Mouse (Mus musculus): ENCODE data around the gene 4931417E11Rik. TPM values are rescaled to one million over a fixed set of nuclear protein-coding genes. Genes with fewer than 3 reads are reported as not detected.

Gene 4931417E11Rik
- not detected in 2 replicates for polyA plus RNA-seq (2015; fragmentation: Nextera tagmentation; extraction: Ambion mirVana)

DNA sequence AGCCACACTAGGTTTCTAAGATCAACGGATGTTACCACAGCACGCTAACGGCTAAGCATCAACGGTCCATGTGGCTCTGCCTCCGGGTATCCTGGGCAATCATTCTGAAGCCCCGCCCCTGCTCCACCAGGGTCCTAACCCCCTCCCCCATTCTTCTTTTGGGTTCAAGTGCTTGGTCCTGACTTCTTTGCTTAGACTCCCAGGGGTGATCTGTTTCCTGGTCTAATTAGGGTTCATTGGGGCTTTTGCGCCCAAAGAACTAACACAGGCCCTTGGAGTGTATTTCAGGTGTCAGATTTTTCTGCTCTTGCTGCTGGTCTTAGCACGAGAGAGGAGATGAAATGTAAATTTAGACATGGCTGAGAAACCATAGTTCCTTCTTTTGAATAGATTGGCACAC, at the start of gene 4931417E11Rik:
Gene 4931417E11Rik (minus strand): TSS at position 101 of the 400 bp plus-strand sequence.
- WGBS, result 88% methylated on average over 8 of the region's 8 CpGs
- ATAC-seq (ENCODE audit: insufficient number of reproducible peaks, insufficient read depth, low FRiP score, low TSS enrichment, low read depth), result no peak
- no peaks in the 10 kb centered on the region for H3K4me1 ChIP-seq

DNA sequence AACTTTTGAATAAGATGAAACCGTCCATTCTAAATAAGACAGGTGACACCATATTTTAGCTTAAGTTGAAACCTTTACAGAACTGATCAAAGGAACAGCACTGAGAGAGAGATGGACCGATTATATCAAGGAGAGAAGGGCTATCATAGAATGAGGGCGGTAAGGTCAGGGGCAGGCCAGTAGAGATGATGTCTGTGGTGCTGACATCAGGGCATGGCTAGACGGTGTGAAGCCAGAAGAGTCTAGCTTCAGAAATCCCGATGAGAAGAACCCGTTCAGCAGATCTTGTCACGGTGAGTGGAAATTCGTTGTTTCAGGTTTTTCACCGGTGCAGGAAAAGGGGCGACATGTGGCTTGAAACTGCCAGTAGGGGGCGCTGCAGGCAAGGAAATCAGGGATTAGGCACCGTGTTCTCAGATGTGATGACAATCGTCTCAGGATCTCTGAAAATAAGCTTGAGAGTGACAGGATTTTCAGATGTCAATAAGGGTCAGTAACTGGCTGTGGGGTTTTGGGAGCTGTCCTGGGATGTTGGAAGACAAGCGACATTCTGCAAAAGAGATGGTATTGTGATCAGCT, 48.4 kb upstream of the 4931417E11Rik start:
- 19% methylated on average over 14 of the region's 14 CpGs for WGBS
- H3K27ac ChIP-seq, result no peak overlapping the region
- no peaks in the 10 kb centered on the region for H3K36me3 ChIP-seq
- no peak for ATAC-seq (ENCODE audit: insufficient number of reproducible peaks, insufficient read depth, low FRiP score, low TSS enrichment, low read depth)
- no peak overlapping the region for H3K4me3 ChIP-seq
- no peak overlapping the region for H3K9ac ChIP-seq
- H3K4me2 ChIP-seq, result no peak overlapping the region
- no peaks in the 10 kb centered on the region for H3K27me3 ChIP-seq
- no peaks in the 10 kb centered on the region for H3K9me3 ChIP-seq
- H3K4me1 ChIP-seq, result no peaks in the 10 kb centered on the region

More for the DNA sequence above, at the start of gene 4931417E11Rik:
- no peaks in the 10 kb centered on the region for H3K27me3 ChIP-seq
- no peaks in the 10 kb centered on the region for H3K9me3 ChIP-seq
- H3K36me3 ChIP-seq, result no peaks in the 10 kb centered on the region
- H3K9ac ChIP-seq, result no peak within 1 kb of the TSS
- no peak within 1 kb of the TSS for H3K27ac ChIP-seq
- no peak within 1 kb of the TSS for H3K4me2 ChIP-seq
- no peak within 1 kb of the TSS for H3K4me3 ChIP-seq

DNA sequence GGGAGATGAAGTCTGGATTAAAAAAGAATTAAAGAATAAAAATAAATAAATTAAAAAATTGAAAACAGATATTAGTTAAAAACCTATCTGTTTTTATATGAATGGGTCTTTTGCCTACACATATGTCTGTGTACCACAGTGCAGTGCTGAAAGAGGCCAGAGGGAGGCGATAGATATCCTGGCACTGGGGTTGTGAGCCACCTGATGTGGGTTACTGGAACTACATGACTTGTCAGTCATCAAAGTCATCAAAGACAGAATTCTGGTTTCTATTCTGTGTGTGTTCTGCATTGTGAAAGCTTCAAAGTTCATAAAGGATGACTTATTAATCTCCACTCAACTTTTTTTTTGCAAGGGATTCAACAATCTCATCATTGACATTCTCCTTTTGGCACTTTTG, 43.4 kb upstream of the 4931417E11Rik start:
- no peak for ATAC-seq (ENCODE audit: insufficient number of reproducible peaks, insufficient read depth, low FRiP score, low TSS enrichment, low read depth)
- Histone ChIP-seq H3K9ac (no peak overlapping the region), H3K4me2 (no peak overlapping the region), H3K36me3 (no peaks in the 10 kb centered on the region), H3K9me3 (no peaks in the 10 kb centered on the region), H3K4me3 (no peak overlapping the region), H3K27me3 (no peaks in the 10 kb centered on the region), H3K4me1 (no peaks in the 10 kb centered on the region), H3K27ac (no peak overlapping the region)
- WGBS, result 33% methylated on average over 1 of the region's 1 CpGs

DNA sequence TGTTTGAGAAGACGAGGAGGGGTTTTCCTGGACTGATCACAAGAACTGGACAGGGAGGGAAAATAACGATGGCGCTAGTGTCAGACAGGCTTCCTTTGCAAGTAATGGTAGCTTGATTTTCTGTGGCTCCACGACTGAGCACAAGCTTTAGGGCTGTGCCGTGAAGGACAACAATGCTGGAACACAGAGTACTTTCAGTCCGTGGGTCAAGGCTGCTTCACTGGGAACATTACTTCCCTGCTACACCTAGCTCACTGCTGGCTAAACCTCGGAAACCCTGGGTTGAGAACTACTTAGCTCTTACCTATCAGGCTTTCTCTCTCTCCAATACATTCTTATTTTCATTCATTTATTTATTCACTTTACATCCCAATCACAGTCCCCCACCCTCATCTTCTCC, 30.2 kb upstream of the 4931417E11Rik start:
- no peak for ATAC-seq (ENCODE audit: insufficient number of reproducible peaks, insufficient read depth, low FRiP score, low TSS enrichment, low read depth)
- Histone ChIP-seq H3K4me1 (no peaks in the 10 kb centered on the region), H3K36me3 (no peaks in the 10 kb centered on the region), H3K27me3 (no peaks in the 10 kb centered on the region), H3K9ac (no peak overlapping the region), H3K4me3 (no peak overlapping the region), H3K27ac (no peak overlapping the region), H3K4me2 (no peak overlapping the region), H3K9me3 (no peaks in the 10 kb centered on the region)
- WGBS, result 82% methylated on average over 7 of the region's 7 CpGs

DNA sequence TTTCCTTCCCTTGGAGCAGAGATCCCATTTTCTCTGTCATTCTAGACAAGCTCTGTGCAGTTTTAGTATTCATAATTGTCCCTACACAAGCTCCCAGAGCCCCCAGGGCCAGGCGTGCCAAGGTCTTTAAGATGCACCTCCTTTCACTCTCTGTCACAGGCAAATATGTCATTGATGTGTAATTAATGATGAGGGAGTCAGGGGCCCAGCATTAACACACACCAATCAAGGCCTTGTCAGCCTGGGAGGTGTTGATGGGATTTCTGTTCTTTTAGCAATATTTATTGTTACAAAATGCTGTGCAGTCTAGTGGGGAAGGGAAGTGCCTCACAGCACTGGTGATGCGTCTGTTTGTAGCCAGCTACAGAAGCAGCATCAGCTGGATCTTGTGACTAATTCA, 27.9 kb upstream of the 4931417E11Rik start:
- Histone ChIP-seq H3K27me3 (no peaks in the 10 kb centered on the region), H3K27ac (no peak overlapping the region), H3K36me3 (no peaks in the 10 kb centered on the region), H3K4me3 (no peak overlapping the region), H3K4me2 (no peak overlapping the region), H3K9ac (no peak overlapping the region), H3K4me1 (no peaks in the 10 kb centered on the region), H3K9me3 (no peaks in the 10 kb centered on the region; the same call in 1 of the 2 replicates)
- ATAC-seq (ENCODE audit: insufficient number of reproducible peaks, insufficient read depth, low FRiP score, low TSS enrichment, low read depth), result no peak
- WGBS, result 65% methylated on average over 2 of the region's 2 CpGs

DNA sequence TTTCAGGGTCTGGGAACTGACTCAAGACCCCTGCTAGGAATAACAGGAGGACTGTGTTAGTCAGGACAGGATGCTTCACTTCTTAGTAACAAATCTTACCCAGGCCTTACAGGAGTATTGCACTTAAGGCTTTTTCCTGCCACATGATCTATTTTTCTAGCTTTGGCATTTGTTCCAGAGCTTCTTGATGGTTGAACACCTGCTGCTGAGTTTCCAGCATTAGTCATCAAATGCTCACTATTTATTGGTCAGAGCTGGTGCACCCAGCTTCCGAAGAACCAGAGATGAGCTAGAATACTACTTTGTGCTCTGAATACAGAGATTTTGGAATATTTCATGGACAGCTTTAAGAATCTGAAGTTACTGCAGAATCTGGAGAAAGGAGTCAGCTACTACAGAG, 21.1 kb upstream of the 4931417E11Rik start:
- Histone ChIP-seq H3K27ac (no peak overlapping the region), H3K36me3 (no peaks in the 10 kb centered on the region), H3K27me3 (no peaks in the 10 kb centered on the region), H3K4me3 (no peak overlapping the region), H3K9me3 (peaks cover 3% of the 10 kb centered on the region; the same call in 1 of the 2 replicates), H3K4me2 (no peak overlapping the region), H3K4me1 (no peaks in the 10 kb centered on the region), H3K9ac (no peak overlapping the region)
- 92% methylated on average over 1 of the region's 1 CpGs for WGBS
- no peak for ATAC-seq (ENCODE audit: insufficient number of reproducible peaks, insufficient read depth, low FRiP score, low TSS enrichment, low read depth)

DNA sequence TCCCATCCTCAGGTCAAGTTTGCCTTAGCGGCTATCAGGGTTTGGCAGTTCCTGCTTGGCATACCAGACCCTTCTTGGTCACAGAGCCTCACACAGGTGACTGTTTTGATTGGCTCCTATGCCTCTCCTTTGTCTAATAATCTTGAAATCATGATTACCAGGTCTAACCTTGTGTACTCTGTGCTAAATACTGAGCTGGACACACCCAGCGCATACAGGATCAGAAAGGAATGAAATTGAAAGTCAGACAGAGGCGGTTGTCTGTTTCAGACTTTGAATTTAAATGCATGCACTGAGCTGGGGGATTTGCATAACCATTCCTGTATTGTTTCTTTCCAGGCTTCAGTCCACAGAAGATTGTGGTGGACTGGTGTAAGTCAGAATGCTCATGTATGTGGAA, 16.1 kb upstream of the 4931417E11Rik start:
- Histone ChIP-seq H3K4me1 (no peaks in the 10 kb centered on the region), H3K27ac (no peak overlapping the region), H3K36me3 (no peaks in the 10 kb centered on the region), H3K9ac (no peak overlapping the region), H3K9me3 (no peaks in the 10 kb centered on the region), H3K27me3 (no peaks in the 10 kb centered on the region), H3K4me2 (no peak overlapping the region), H3K4me3 (no peak overlapping the region)
- no peak for ATAC-seq (ENCODE audit: insufficient number of reproducible peaks, insufficient read depth, low FRiP score, low TSS enrichment, low read depth)
- 81% methylated on average over 3 of the region's 3 CpGs for WGBS

DNA sequence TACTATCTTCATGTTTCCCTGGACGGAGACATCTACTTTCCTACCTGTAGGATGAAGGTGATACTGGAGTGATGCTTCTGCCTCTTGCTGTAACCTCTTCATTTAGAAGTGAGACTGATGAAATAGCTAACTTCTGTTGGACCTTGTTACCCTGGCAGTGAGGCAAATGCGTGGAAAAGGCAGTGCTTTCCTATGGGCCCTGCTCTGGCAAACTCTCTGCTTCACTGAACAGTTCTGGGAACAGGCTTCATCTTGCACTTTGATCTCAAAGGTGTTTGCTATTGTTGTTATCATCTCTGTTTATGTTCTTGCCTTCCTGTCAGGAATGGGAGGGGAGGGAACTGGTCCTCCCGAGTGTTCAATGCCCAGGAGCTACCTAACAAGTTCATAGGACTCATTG, 3.4 kb downstream of the 4931417E11Rik start:
- Histone ChIP-seq H3K4me1 (no peaks in the 10 kb centered on the region), H3K27me3 (no peaks in the 10 kb centered on the region), H3K9ac (no peak overlapping the region), H3K9me3 (no peaks in the 10 kb centered on the region), H3K4me3 (no peak overlapping the region), H3K36me3 (no peaks in the 10 kb centered on the region), H3K4me2 (no peak overlapping the region), H3K27ac (no peak overlapping the region)
- ATAC-seq (ENCODE audit: insufficient number of reproducible peaks, insufficient read depth, low FRiP score, low TSS enrichment, low read depth), result no peak
- 79% methylated on average over 3 of the region's 3 CpGs for WGBS

DNA sequence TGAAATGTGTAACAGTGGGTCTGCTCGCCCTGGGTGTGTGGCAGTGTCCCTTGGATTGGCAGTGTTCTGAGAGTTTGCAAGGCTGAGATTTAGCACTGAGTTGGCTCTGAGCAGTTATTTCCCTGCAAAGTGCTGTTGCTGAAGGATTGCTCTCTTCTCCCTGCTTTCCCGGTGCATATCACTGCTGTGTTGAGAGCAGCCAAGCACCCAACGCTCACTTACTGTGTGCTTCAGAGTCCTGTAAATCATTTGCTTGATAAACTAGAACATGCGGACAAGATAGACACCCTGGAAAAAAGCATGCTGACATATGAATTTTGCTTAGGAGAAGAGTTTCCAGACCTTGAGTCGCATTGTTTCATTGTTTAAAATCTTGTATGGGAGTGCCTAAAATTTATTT, 6.9 kb downstream of the 4931417E11Rik start:
- Histone ChIP-seq H3K36me3 (no peaks in the 10 kb centered on the region), H3K27me3 (no peaks in the 10 kb centered on the region), H3K27ac (no peak overlapping the region), H3K9me3 (no peaks in the 10 kb centered on the region), H3K4me2 (no peak overlapping the region), H3K4me1 (no peaks in the 10 kb centered on the region), H3K9ac (no peak overlapping the region), H3K4me3 (no peak overlapping the region)
- 82% methylated on average over 5 of the region's 5 CpGs for WGBS
- ATAC-seq (ENCODE audit: insufficient number of reproducible peaks, insufficient read depth, low FRiP score, low TSS enrichment, low read depth), result no peak

DNA sequence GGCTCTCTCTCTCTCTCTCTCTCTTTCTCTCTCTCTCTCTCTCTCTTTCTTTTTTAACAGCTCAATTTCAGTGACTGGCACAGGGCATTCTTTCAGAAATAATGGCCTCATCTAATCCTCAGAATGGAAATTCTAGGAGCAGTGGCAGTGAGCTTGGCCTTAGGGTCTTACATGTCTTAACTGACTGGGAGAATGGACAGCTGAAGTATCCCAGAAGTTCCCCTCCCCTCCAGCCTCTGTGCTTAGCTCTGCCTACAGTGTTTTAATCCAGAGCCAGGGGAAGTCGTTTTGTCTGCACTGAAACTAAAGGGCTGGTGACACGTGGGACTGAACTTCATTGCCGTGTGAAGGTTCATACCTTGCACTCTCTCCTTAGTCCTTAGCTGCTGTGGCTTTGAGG, 35.6 kb downstream of the 4931417E11Rik start:
- ATAC-seq (ENCODE audit: insufficient number of reproducible peaks, insufficient read depth, low FRiP score, low TSS enrichment, low read depth), result no peak
- WGBS, result 27% methylated on average over 3 of the region's 3 CpGs

DNA sequence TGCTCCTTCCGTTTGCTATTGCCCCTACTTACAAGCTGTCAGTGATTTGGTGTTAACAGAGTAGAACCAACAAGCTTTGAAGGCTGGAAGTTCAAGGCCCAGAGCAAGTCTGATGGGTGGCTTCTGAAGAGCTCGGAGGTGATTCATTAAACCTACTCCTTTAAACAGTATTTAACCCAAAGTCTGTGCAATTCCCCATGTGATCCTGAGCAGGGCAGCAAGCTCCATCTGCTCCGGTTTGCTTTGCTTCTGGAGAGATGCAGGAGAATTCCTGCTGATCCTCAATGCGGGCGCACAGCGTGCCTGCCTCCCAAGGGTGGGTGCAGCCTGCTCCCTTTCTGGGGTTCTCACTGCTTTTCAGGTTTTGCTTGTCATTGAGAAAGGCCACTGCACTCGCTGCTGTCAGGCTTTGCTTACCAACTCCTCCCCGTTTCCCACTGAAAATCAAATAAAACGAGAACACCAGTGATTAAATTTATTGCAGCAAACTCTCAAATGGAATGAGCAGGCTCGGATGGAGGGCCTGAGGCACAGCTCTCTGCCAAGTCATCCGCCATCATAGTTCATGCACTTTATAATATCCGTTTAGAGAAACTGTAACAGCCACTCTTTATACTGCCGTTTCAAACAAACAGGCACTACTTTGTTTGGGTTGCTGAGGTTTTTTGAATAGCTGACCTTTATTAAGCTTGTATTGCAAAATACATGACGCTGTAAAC, 40.7 kb downstream of the 4931417E11Rik start:
- 23% methylated on average over 14 of the region's 14 CpGs for WGBS
- Histone ChIP-seq H3K4me3 (no peak overlapping the region), H3K36me3 (no peaks in the 10 kb centered on the region), H3K9ac (no peak overlapping the region), H3K4me1 (peaks cover 13% of the 10 kb centered on the region), H3K4me2 (peak overlapping the region; percentile 43), H3K27me3 (no peaks in the 10 kb centered on the region), H3K9me3 (no peaks in the 10 kb centered on the region), H3K27ac (0 out of 2 replicates have a peak overlapping the region, but pooled peaks have one; percentile 60)
- ATAC-seq (ENCODE audit: insufficient number of reproducible peaks, insufficient read depth, low FRiP score, low TSS enrichment, low read depth), result no peak; the same call in 1 of the 2 replicates

More for the DNA sequence above, 35.6 kb downstream of the 4931417E11Rik start:
- Histone ChIP-seq H3K9ac (no peak overlapping the region), H3K9me3 (no peaks in the 10 kb centered on the region), H3K36me3 (no peaks in the 10 kb centered on the region), H3K4me1 (peaks cover 2% of the 10 kb centered on the region; the same call in 1 of the 2 replicates), H3K27ac (no peak overlapping the region), H3K4me3 (no peak overlapping the region), H3K27me3 (no peaks in the 10 kb centered on the region), H3K4me2 (no peak overlapping the region)

DNA sequence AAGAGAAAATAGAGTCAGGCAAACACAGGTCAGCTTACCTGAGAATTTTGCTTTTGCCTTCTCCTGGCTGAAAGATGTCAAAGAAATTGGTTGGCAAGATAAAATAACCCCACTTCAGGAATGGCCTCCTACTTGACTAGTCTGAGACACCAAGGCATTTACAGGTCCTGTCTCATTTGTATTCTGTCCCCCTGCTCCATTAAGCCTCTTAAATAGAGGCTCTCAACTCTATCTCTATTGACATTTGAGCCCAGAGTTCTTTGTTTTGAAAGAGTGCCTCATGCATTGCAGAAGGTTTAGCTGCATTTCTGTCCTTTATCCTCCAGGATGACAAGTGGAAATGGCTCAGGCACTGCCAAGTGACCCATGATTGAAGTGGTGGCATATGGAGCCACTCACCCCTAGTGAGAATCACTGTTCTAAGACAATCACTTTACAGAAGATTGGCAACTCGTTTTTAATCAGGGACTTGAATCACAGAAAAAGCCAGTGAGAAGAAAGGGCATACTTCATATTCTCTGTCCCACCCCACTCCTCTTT, 42.1 kb downstream of the 4931417E11Rik start:
- ATAC-seq (ENCODE audit: insufficient number of reproducible peaks, insufficient read depth, low FRiP score, low TSS enrichment, low read depth), result no peak
- no peaks in the 10 kb centered on the region for H3K27me3 ChIP-seq
- H3K4me1 ChIP-seq, result peaks cover 13% of the 10 kb centered on the region
- WGBS, result 25% methylated on average over 1 of the region's 1 CpGs
- no peak overlapping the region for H3K4me3 ChIP-seq
- no peak overlapping the region for H3K4me2 ChIP-seq
- H3K36me3 ChIP-seq, result no peaks in the 10 kb centered on the region
- no peak overlapping the region for H3K9ac ChIP-seq
- no peaks in the 10 kb centered on the region for H3K9me3 ChIP-seq
- H3K27ac ChIP-seq, result no peak overlapping the region
